Mouse (Mus musculus) kidney, postnatal 4 days (tissue): Measurements from ENCODE around the gene Gm21981.

Experiments
- DNase-seq, 2 experiments: peaks; one replicate each; pipeline ENCODE4 v3.0.0; 2021; ENCODE audit warnings: mixed read lengths in 2 of 2

Gene Gm21981

DNA sequence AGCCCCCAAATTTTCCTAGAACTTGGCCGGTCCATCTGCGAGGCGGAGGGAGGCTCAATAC, at the start of gene Gm21981:
Gm21981 (minus strand) TSS at position 14 of the 61 bp plus-strand sequence.
- no peak for DNase-seq

- peak; percentile 25 to 34 for DNase-seq
These were observed 48.9 kb upstream of the Gm21981 start for GRCm38 (mm10) chr17:47742991-47743734.

DNA sequence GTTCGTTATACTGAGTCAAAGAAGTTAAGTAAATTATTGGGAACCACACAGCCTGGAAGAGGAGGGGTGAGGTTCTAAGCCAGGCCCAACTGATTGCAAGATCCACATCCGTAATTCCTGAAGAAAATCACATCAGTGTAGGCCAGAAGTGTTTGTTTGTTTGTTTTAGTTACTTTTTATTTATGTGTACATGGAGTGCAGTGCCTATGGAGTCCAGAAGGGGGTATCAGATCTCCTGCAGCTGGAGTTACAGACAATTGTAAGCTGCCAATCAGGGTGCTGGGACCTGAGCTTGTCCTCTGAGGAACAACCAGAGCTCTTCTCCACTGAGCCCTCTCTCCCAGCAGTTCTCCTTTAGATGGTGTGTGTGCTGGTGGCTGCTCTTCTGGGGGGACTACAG, 45.9 kb upstream of the Gm21981 start:
- no peak for DNase-seq

- DNase-seq, result peak; percentile 49 to 66
These were observed 44.9 kb upstream of the Gm21981 start for GRCm38 (mm10) chr17:47738879-47739798.

- peak; percentile 78 to 89 for DNase-seq
These were observed 44.0 kb upstream of the Gm21981 start for GRCm38 (mm10) chr17:47738066-47738878.

GRCm38 (mm10) chr17:47737271-47738065, 43.2 kb upstream of the Gm21981 start:
- peak; percentile 88 to 93 for DNase-seq

GRCm38 (mm10) chr17:47736856-47737255, 42.6 kb upstream of the Gm21981 start, which contains the start of gene Tfeb:
TSS of gene Tfeb (plus strand) at chr17:47737030.
- peak; percentile 98 to 99 for DNase-seq

GRCm38 (mm10) chr17:47735553-47736100, 41.4 kb upstream of the Gm21981 start:
- no peak for DNase-seq

- peak; percentile 39 to 54 for DNase-seq
These were observed 36.6 kb upstream of the Gm21981 start for GRCm38 (mm10) chr17:47730633-47731575.

GRCm38 (mm10) chr17:47726566-47726965, 32.3 kb upstream of the Gm21981 start, which contains the start of gene Pgc:
TSS of gene Pgc (plus strand) at chr17:47726842.
- DNase-seq, result no peak

GRCm38 (mm10) chr17:47721183-47721582, 26.9 kb upstream of the Gm21981 start:
- DNase-seq, result no peak

DNA sequence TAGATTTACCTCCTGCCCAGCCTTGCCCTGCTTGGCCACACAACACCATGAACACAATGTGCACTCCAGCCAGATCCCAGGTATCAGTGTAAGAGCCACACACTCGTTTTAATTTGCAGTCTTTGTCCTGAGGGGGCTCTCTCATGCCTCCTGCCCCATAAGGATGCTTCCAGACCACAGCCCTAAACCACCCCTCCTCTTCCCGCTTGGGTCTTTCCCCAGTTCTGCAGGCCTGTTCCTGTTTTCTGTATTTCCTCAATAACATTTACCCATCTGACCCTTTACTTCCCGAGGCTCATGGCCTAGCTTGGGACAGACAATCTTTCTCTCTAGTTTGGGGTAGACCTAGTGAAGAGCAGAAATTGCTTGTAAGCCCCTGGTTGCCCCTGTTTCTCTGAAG, 20.8 kb upstream of the Gm21981 start:
- DNase-seq, result no peak

- no peak for DNase-seq
These were observed 18.8 kb upstream of the Gm21981 start for GRCm38 (mm10) chr17:47712889-47713571.

- DNase-seq, result no peak
These were observed 17.6 kb upstream of the Gm21981 start for GRCm38 (mm10) chr17:47711883-47712282.

GRCm38 (mm10) chr17:47710036-47710435, 15.8 kb upstream of the Gm21981 start:
- DNase-seq, result no peak

- no peak for DNase-seq
These were observed 14.7 kb upstream of the Gm21981 start for GRCm38 (mm10) chr17:47708972-47709371.

GRCm38 (mm10) chr17:47707961-47708360, 13.7 kb upstream of the Gm21981 start:
- DNase-seq, result no peak

DNA sequence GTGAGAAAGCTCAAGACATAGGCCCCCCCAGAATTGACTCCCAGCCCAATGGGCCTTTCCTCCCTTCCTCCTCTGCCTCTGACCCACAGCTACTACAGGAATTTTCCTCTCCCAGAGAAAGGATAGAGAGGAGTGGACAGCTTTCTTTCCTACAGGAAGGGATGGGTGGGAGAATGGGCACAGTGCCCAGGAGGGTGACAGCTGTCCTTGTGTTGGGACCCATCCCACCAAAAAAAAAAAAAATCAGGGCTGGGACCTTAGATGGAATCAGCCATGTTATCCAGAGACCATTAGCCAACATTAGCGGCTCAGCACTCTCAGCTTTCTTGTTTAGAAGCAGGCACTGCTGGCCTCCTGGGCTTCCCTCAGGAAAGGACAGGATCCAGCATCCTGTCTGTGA, 11.9 kb upstream of the Gm21981 start:
- peak; percentile 50 to 69 for DNase-seq

GRCm38 (mm10) chr17:47704692-47705091, 10.4 kb upstream of the Gm21981 start:
- DNase-seq, result no peak

DNA sequence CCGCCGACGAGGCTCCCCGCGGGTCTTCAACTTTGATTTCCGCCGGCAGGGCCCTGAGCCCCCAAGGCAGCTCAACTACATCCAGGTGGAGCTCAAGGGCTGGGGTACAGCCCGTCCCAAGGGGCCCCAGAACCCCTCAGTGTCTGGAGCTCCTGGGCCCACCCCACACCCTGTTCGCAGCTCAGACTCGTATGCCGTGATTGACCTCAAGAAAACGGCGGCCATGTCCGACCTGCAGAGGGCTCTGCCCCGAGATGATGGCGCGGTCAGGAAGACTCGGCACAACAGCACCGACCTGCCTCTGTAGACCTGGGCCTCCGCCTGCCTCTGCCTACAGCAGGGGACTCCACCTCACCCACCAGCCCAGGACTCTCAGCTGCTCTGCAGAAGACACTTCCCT, 9.3 kb upstream of the Gm21981 start:
- DNase-seq, result no peak
